Mouse (Mus musculus) G1E (cell line): Measurements from ENCODE around the gene Nde1.

Source experiments
- CTCF ChIP-seq: IDR thresholded peaks from 2 replicates; pipeline ENCODE4 v1.5.1; 2012; ENCODE audit warnings: low read depth, low read length, inconsistent platforms, mixed read lengths
- POLR2AphosphoS5 ChIP-seq: IDR thresholded peaks from 2 replicates; pipeline ENCODE4 v1.6.1; 2012; ENCODE audit warnings: low read depth, low read length, inconsistent platforms; ENCODE audit not compliant: insufficient replicate concordance
- TAL1 ChIP-seq: conservative IDR thresholded peaks from 2 replicates; pipeline ENCODE4 v1.6.1; 2012; ENCODE audit warnings: low read depth, low read length, inconsistent platforms, mixed read lengths

DNA sequence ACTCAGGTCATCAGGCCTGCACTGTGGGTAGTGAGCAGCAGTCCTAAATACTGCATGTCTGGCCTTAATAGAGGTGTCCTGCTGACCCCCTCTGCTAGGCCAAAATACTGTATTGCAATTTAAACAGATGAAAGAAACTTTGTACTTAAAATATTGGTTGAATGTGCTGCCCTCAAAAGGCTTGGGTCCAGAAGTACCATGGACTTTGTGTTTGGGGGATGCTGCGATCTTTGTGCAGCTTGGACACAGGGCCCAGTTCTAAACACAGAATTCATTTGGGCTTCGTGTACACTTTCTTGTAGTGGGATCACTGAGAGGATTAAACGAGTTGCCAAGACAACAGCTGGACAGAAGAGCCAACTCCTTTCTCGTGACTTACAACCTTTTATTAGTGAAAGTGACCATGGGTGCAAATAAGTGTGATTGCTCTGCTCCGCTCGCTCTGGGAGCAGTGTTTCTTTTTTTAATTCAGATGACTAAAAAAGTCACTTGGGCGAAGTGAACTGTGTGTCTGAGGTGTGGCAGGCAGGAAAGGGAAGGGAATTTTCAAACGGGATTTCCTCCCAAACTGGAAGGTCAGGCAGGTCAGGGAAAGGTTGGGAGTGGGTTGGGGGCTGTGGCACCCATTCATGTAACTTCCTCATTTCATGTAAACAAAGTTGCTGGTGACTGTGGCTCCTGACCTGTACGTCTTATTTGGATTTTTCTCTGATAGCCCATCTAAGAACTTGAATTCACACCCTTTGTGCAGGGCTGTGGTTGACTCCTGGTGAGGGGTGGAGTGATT is 31.3 kb downstream of the Nde1 start:
- TF ChIP-seq CTCF (no peak), TAL1 (no peak), POLR2AphosphoS5 (no peak)
